Mouse (Mus musculus) forebrain, embryonic 11.5 days (tissue): ENCODE data around the gene Igfbp3. TPM values are rescaled to one million over a fixed set of nuclear protein-coding genes. Genes with fewer than 3 reads are reported as not detected.
"Not testable (repeated sequence)": the region's sequence is repeated elsewhere in the genome, so short reads cannot be mapped to it uniquely, and the experiment has no call there.

ENCODE experiments used
- ATAC-seq: fragments of 200-750 bp; cut with Nextera tagmentation; replicated peaks from 2 replicates; pipeline ENCODE4 v1.8.0; 2017; ENCODE audit warnings: moderate TSS enrichment; ENCODE audit not compliant: low FRiP score
- DNase-seq: peaks from one replicate; pipeline ENCODE4 v3.0.0-alpha.2; 2017; ENCODE audit warnings: low spot score
- H3K27ac ChIP-seq: fragments of 300-500 bp; sonication (generic); 2 replicates; pipeline ENCODE4 v1.5.1; 2014; ENCODE audit warnings: low read depth, low read length
- H3K27me3 ChIP-seq: fragments of 300-500 bp; sonication (generic); 2 replicates; pipeline ENCODE4 v1.6.1; 2014; ENCODE audit warnings: mild to moderate bottlenecking, low read length, mixed read lengths; ENCODE audit not compliant: control insufficient read depth, insufficient read depth
- H3K36me3 ChIP-seq: fragments of 300-500 bp; sonication (generic); 2 replicates; pipeline ENCODE4 v1.6.1; 2014; ENCODE audit warnings: mild to moderate bottlenecking, low read length, moderate library complexity, mixed read lengths; ENCODE audit not compliant: control insufficient read depth, insufficient read depth
- H3K4me1 ChIP-seq: fragments of 300-500 bp; sonication (generic); replicated peaks from 2 replicates; pipeline ENCODE4 v1.6.1; 2014; ENCODE audit warnings: low read length, mixed read lengths; ENCODE audit not compliant: control insufficient read depth, insufficient read depth
- H3K4me2 ChIP-seq: fragments of 300-500 bp; sonication (generic); 2 replicates; pipeline ENCODE4 v1.6.1; 2014; ENCODE audit warnings: low read depth, mild to moderate bottlenecking, low read length, moderate library complexity, mixed read lengths; ENCODE audit not compliant: severe bottlenecking
- H3K4me3 ChIP-seq: fragments of 300-500 bp; sonication (generic); 2 replicates; pipeline ENCODE4 v1.5.1; 2014; ENCODE audit warnings: low read depth, low read length
- H3K9ac ChIP-seq: fragments of 300-500 bp; sonication (generic); 2 replicates; pipeline ENCODE4 v1.6.1; 2014; ENCODE audit warnings: low read length
- H3K9me3 ChIP-seq: fragments of 300-500 bp; sonication (generic); 2 replicates; pipeline ENCODE4 v1.6.1; 2016; ENCODE audit warnings: low read length, mixed read lengths; ENCODE audit not compliant: control insufficient read depth
- WGBS: fragments of 180-500 bp; shearing (Covaris S2); extraction: QIAGEN DNeasy Blood & Tissue Kit; methylation state at CpG from one replicate; pipeline ENCODE4 v1.1.7; 2014; 5-methylcytosine and 5-hydroxymethylcytosine counted together
- polyA plus RNA-seq: library from polyadenylated mRNA; unstranded; fragments of >200 nt; fragmentation: Nextera tagmentation; extraction: Ambion mirVana; gene quantifications from 2 replicates; pipeline ENCODE4 v1.2.1, GENCODE M21; 2014

The Igfbp3 gene
- polyA plus RNA-seq, 1 experiment from 2014 or later: 11.0 TPM

- H3K4me1 ChIP-seq: no peaks in the 10 kb centered on the region
- 53% methylated on average over 3 of the region's 3 CpGs for WGBS
- ATAC-seq (no peak), DNase-seq (no peak)
- no peaks in the 10 kb centered on the region for H3K27me3 ChIP-seq
- no peak overlapping the region for H3K27ac ChIP-seq
- no peak overlapping the region for H3K9ac ChIP-seq
- no peak overlapping the region for H3K4me2 ChIP-seq
- no peaks in the 10 kb centered on the region for H3K9me3 ChIP-seq
- H3K36me3 ChIP-seq: no peaks in the 10 kb centered on the region
- no peak overlapping the region for H3K4me3 ChIP-seq
Observed at GRCm38 (mm10) chr11:7234981-7235609, 21.4 kb upstream of the Igfbp3 start.

DNA sequence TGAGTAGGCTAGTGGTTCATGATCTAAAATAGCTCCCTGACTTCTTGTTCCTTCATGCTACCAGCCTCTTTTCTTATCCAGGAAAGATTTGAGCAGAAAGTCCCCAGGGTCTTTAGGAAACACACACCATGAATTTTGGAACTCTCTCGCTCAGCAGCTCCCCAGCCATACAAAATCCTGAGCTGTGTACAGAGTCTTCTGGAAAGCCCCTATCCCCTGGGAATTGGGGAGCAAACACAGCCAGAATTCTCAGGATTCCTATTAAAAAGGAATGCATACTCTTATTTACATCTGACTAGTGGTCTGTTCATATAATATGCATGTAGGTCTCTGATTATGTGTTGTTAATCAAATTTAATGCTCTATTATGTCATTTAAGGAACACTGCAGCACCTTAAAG, 20.7 kb upstream of the Igfbp3 start:
- Histone ChIP-seq H3K4me2 (no peak overlapping the region), H3K9me3 (no peaks in the 10 kb centered on the region), H3K4me3 (no peak overlapping the region), H3K36me3 (no peaks in the 10 kb centered on the region), H3K27me3 (no peaks in the 10 kb centered on the region), H3K4me1 (no peaks in the 10 kb centered on the region), H3K9ac (no peak overlapping the region), H3K27ac (no peak overlapping the region)
- ATAC-seq (no peak), DNase-seq (no peak)
- 93% methylated on average over 1 of the region's 1 CpGs for WGBS

GRCm38 (mm10) chr11:7233333-7233732, 19.6 kb upstream of the Igfbp3 start:
- Histone ChIP-seq H3K4me2 (no peak overlapping the region), H3K9me3 (no peaks in the 10 kb centered on the region), H3K4me1 (no peaks in the 10 kb centered on the region), H3K27me3 (no peaks in the 10 kb centered on the region), H3K4me3 (no peak overlapping the region), H3K36me3 (no peaks in the 10 kb centered on the region), H3K27ac (no peak overlapping the region), H3K9ac (no peak overlapping the region)
- WGBS: 82% methylated on average over 2 of the region's 2 CpGs
- ATAC-seq: no peak
- no peak for DNase-seq

DNA sequence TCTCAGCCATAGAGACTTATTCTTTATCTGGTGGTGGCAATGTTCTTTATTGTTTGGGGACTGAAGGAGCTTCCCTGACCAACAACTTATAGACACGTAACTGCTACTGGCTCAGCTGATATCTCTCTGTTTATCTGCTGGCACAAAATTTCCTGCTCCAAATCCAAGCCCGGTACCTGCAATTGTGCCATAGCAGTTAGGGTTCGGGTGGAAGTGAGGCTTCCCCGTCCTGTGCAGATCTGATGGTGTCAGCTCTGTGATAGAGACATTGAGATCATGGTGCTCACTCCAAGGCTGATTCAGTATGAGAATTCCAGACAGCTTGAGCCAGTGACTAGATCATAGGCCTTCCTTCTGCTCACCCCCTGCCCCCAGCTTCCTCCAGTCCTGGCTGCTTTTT, 18.2 kb upstream of the Igfbp3 start:
- ATAC-seq (no peak), DNase-seq (no peak)
- Histone ChIP-seq H3K27me3 (no peaks in the 10 kb centered on the region), H3K9me3 (no peaks in the 10 kb centered on the region), H3K9ac (no peak overlapping the region), H3K4me3 (no peak overlapping the region), H3K36me3 (no peaks in the 10 kb centered on the region), H3K4me2 (no peak overlapping the region), H3K4me1 (no peaks in the 10 kb centered on the region), H3K27ac (no peak overlapping the region)
- 94% methylated on average over 4 of the region's 4 CpGs for WGBS

DNA sequence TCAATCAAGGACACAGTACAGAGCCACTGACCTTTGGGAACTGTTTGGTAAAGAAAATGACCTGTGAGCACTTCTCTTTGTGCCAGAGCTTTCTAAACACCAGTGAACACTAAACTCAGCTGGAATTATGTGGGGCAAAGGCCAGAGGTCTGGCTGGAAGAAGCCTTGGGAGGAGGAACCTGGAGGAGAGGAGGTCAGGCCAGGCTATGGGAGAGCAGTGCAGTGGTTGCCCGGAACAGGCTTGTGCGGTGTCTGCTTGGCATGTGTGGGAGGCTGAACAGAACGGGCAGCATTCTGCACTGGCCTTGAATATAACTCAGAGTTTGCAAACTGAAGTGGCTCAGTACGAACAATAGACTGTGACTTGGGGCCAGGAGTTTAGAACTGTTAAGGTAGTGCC, 16.3 kb upstream of the Igfbp3 start:
- H3K4me1 ChIP-seq: no peaks in the 10 kb centered on the region
- H3K36me3 ChIP-seq: no peaks in the 10 kb centered on the region
- H3K4me2 ChIP-seq: no peak overlapping the region
- WGBS: 86% methylated on average over 4 of the region's 4 CpGs
- no peaks in the 10 kb centered on the region for H3K27me3 ChIP-seq
- ATAC-seq (no peak), DNase-seq (no peak)
- no peaks in the 10 kb centered on the region for H3K9me3 ChIP-seq
- no peak overlapping the region for H3K27ac ChIP-seq
- H3K4me3 ChIP-seq: no peak overlapping the region
- H3K9ac ChIP-seq: no peak overlapping the region

DNA sequence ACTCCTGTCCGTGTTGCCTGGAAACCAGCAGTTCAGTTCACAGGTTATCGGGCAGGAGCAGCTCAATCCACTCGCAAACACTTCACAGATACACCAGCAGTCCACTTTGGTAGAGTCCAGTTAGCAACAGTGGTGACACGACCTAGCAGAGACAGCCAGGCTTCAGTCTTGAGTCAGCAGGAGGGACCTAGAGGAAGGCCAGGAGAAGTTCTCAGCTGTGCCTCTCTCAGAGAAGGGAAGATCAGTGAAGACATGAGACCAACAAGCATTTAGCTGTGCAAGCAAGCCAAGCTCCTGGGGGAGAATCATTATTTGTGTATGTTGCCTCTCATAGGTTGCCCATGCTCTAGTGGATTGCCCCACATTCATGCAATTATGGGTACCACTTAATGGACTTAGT, 14.4 kb upstream of the Igfbp3 start:
- no peaks in the 10 kb centered on the region for H3K36me3 ChIP-seq
- H3K27ac ChIP-seq: no peak overlapping the region
- no peak overlapping the region for H3K9ac ChIP-seq
- no peaks in the 10 kb centered on the region for H3K27me3 ChIP-seq
- no peak overlapping the region for H3K4me2 ChIP-seq
- H3K4me3 ChIP-seq: no peak overlapping the region
- DNase-seq: no peak
- ATAC-seq: no peak
- 82% methylated on average over 4 of the region's 4 CpGs for WGBS
- H3K9me3 ChIP-seq: no peaks in the 10 kb centered on the region
- H3K4me1 ChIP-seq: no peaks in the 10 kb centered on the region

DNA sequence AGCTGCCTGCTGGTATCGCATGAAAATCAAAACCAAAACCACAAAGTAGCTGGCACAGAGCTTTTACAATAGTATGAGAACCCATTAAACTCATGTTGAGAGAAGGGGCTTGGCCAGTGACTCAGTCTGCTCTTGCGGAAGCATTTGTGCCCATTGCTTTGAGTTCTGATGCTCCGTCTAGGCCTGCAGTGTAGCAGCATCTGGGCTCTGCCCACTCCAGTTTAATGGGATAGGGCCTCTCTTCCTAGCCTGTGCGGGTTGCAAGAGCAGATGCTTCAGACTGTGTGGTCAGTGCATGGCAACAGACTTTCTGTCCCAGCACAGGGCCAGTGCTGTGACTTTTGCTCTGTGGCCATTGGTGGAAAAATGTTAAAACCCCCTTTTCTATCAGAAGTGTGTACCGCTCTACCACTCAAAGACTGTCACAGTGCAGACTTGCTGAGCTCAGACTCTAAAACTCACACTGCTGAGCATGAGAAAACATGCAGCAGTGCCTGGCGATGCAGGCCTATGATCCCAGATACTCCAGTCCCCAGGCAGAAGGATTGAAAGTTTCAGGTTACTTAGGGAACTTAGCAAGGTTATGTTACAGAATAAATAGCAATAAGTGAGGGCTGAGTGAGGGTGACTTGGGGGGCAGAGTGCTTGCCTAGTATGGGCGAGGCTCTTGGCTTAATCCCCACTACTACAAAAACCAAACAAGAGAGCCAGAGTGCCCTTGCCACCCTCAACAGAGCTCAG, 13.3 kb upstream of the Igfbp3 start:
- Histone ChIP-seq H3K36me3 (no peaks in the 10 kb centered on the region), H3K4me3 (no peak overlapping the region), H3K9me3 (no peaks in the 10 kb centered on the region), H3K9ac (no peak overlapping the region), H3K27ac (no peak overlapping the region), H3K4me2 (no peak overlapping the region), H3K4me1 (no peaks in the 10 kb centered on the region), H3K27me3 (no peaks in the 10 kb centered on the region)
- DNase-seq (no peak), ATAC-seq (no peak)
- 86% methylated on average over 7 of the region's 7 CpGs for WGBS

- DNase-seq: no peak
- no peak overlapping the region for H3K4me3 ChIP-seq
- ATAC-seq: no peak
- H3K9me3 ChIP-seq: no peaks in the 10 kb centered on the region
- H3K4me1 ChIP-seq: no peaks in the 10 kb centered on the region
- no peaks in the 10 kb centered on the region for H3K36me3 ChIP-seq
- H3K27me3 ChIP-seq: no peaks in the 10 kb centered on the region
- no peak overlapping the region for H3K4me2 ChIP-seq
- no peak overlapping the region for H3K9ac ChIP-seq
- WGBS: 69% methylated on average over 2 of the region's 2 CpGs
- H3K27ac ChIP-seq: no peak overlapping the region
Observed at GRCm38 (mm10) chr11:7226200-7226599, 12.5 kb upstream of the Igfbp3 start.

DNA sequence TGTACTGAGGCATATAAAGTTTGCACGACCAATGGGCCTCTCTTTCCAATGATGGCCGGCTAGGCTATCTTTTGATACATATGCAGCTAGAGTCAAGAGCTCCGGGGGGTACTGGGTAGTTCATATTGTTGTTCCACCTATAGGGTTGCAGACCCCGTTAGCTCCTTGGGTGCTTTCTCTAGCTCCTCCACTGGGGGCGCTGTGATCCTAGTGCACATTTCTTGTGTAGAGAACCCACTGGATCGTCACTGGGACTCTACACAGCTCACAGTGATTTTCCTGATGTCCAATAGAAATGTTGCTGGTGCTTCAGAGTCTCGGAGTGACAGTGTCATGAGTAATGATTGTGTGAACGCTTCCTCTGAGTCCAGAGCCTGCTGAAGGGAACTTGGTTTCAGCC, 8.1 kb upstream of the Igfbp3 start:
- not testable (repeated sequence) for H3K27ac ChIP-seq, H3K4me2 ChIP-seq, ATAC-seq, H3K9me3 ChIP-seq, H3K4me1 ChIP-seq, H3K4me3 ChIP-seq, H3K36me3 ChIP-seq, H3K9ac ChIP-seq, H3K27me3 ChIP-seq, DNase-seq
- WGBS: 77% methylated on average over 8 of the region's 8 CpGs
